Mouse (Mus musculus) frontal cortex, adult (tissue): ENCODE results near the gene Epb41l5.

Experiments used
- ATAC-seq: cut with Nextera tagmentation; 2 replicates; pipeline ENCODE4 v1.9.2; 2017; ENCODE audit warnings: mild to moderate bottlenecking, moderate library complexity, mixed read lengths; ENCODE audit not compliant: low TSS enrichment

The Epb41l5 gene

GRCm38 (mm10) chr1:119533093-119533805 lies 115.6 kb downstream of the Epb41l5 start:
- no peak for ATAC-seq

- no peak for ATAC-seq
These were observed 116.6 kb downstream of the Epb41l5 start for GRCm38 (mm10) chr1:119532165-119532564.

- ATAC-seq = no peak
These were observed 117.9 kb downstream of the Epb41l5 start for GRCm38 (mm10) chr1:119530941-119531340.

- ATAC-seq = peak; percentile 95
These were observed 122.9 kb downstream of the Epb41l5 start, which contains the start of gene Tmem185b for GRCm38 (mm10) chr1:119525689-119526591. TSS of gene Tmem185b (plus strand) at chr1:119526160.

- ATAC-seq = no peak
These were observed 123.8 kb downstream of the Epb41l5 start for GRCm38 (mm10) chr1:119525004-119525444.

GRCm38 (mm10) chr1:119523826-119524225 lies 125.0 kb downstream of the Epb41l5 start:
- no peak for ATAC-seq

GRCm38 (mm10) chr1:119523369-119523768 lies 125.4 kb downstream of the Epb41l5 start:
- ATAC-seq = no peak

GRCm38 (mm10) chr1:119522726-119523125 lies 126.1 kb downstream of the Epb41l5 start:
- no peak for ATAC-seq

GRCm38 (mm10) chr1:119521681-119522080 lies 127.1 kb downstream of the Epb41l5 start:
- ATAC-seq = no peak

GRCm38 (mm10) chr1:119521029-119521428 lies 127.8 kb downstream of the Epb41l5 start:
- ATAC-seq = no peak

GRCm38 (mm10) chr1:119519286-119519685 lies 129.5 kb downstream of the Epb41l5 start:
- no peak for ATAC-seq

- no peak for ATAC-seq
These were observed 130.0 kb downstream of the Epb41l5 start for GRCm38 (mm10) chr1:119518786-119519185.

GRCm38 (mm10) chr1:119518060-119518459 lies 130.7 kb downstream of the Epb41l5 start:
- ATAC-seq = no peak

GRCm38 (mm10) chr1:119510857-119511256 lies 137.9 kb downstream of the Epb41l5 start:
- ATAC-seq = no peak

GRCm38 (mm10) chr1:119510409-119510808 lies 138.4 kb downstream of the Epb41l5 start:
- no peak for ATAC-seq

GRCm38 (mm10) chr1:119509474-119509873 lies 139.3 kb downstream of the Epb41l5 start:
- ATAC-seq = no peak

GRCm38 (mm10) chr1:119508548-119508947 lies 140.3 kb downstream of the Epb41l5 start:
- no peak for ATAC-seq

GRCm38 (mm10) chr1:119505951-119506350 lies 142.8 kb downstream of the Epb41l5 start:
- ATAC-seq = no peak

GRCm38 (mm10) chr1:119504260-119505062 lies 144.3 kb downstream of the Epb41l5 start, which contains the start of gene Ralb:
TSS of gene Ralb (minus strand) at chr1:119504794.
- peak; percentile 93 for ATAC-seq

- no peak for ATAC-seq
These were observed 145.0 kb downstream of the Epb41l5 start for GRCm38 (mm10) chr1:119503808-119504207.

GRCm38 (mm10) chr1:119503181-119503580 lies 145.6 kb downstream of the Epb41l5 start:
- ATAC-seq = no peak

GRCm38 (mm10) chr1:119502729-119503128 lies 146.1 kb downstream of the Epb41l5 start:
- no peak for ATAC-seq
